Mouse (Mus musculus): ENCODE measurements around the gene Slc25a21.

DNA sequence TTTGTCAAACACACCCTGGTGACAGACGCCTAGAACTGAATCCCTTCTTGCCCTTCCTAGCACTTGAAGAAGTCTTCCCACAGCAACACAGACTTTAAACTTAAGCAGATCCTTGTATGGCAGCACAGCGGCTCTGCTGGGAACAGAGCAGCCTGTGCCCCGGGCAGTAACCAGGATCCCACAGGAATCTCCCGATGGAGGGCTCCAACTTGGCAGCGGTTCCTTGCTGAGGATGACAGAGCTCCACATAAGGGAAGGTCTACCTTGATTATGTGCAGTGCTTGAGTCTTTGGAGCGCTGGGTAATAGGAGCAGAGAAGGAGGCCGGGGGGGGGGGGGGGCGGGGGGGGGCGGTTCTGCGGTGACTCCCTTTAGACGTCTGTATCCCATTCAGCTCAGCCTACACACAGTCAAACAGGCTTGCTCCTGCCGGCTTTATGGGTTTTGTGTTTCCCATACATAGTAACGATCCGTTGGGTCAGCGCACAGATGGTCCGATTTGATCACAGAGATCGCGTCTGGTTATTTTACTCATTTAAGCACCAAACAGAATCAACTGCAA is 215.1 kb downstream of the Slc25a21 start:
- TF ChIP-seq CTCF (IDR thresholded peaks at IDR 0.05; ENCODE audit: control insufficient read depth, insufficient read depth, insufficient read length): no peak
- TF ChIP-seq USF1 (IDR thresholded peaks at IDR 0.05; ENCODE audit: low read depth): no peak
- no peak for TF ChIP-seq CEBPB (IDR thresholded peaks at IDR 0.05; ENCODE audit: low read depth)
- TF ChIP-seq MYOG (IDR thresholded peaks at IDR 0.05; ENCODE audit: control insufficient read depth, extremely low read depth, insufficient read length): no peak
- no peak for TF ChIP-seq MAX (IDR thresholded peaks at IDR 0.05)
- no peak for TF ChIP-seq MYOD1 (IDR thresholded peaks at IDR 0.05; ENCODE audit: control insufficient read depth, insufficient read length, low read depth)
- no peak for TF ChIP-seq FOSL1 (IDR thresholded peaks at IDR 0.05; ENCODE audit: insufficient read depth, low read length, poor library complexity, severe bottlenecking)

Data from C2C12 (cell line).